Mouse (Mus musculus) CD4-positive, CD25-positive, alpha-beta regulatory T cell (primary cell): Measurements from ENCODE around the gene Nefh. TPM values are rescaled to one million over a fixed set of nuclear protein-coding genes. Genes with fewer than 3 reads are reported as not detected.

Experiments
- polyA plus RNA-seq: library from polyadenylated mRNA; unstranded; fragments of 100-300 nt; shearing (Covaris generic); gene quantifications from one replicate; pipeline ENCODE4 v1.2.1, GENCODE M21; 2017

Nefh gene
- polyA plus RNA-seq = 11.5 TPM

DNA sequence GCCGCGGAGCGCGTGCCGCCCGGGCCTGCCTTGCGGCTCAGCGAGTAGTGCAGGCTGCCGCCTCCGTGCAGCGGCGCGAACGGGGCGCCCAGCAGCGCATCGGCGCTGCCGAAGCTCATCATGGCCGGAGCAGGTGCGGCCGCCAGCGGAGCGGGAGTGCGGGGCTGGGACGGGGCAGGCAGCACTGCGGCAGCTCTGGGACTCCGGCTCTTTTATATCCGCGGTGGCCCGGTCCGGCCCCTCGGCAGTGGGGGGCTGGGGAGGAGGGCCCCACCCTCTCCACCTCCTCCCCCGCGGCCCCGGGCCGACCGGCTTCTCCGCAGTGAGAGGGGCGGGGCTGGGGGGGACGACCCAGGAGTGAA is at the start of gene Nefh:
TSS of gene Nefh (minus strand) at position 252 of the 362 bp plus-strand sequence.

DNA sequence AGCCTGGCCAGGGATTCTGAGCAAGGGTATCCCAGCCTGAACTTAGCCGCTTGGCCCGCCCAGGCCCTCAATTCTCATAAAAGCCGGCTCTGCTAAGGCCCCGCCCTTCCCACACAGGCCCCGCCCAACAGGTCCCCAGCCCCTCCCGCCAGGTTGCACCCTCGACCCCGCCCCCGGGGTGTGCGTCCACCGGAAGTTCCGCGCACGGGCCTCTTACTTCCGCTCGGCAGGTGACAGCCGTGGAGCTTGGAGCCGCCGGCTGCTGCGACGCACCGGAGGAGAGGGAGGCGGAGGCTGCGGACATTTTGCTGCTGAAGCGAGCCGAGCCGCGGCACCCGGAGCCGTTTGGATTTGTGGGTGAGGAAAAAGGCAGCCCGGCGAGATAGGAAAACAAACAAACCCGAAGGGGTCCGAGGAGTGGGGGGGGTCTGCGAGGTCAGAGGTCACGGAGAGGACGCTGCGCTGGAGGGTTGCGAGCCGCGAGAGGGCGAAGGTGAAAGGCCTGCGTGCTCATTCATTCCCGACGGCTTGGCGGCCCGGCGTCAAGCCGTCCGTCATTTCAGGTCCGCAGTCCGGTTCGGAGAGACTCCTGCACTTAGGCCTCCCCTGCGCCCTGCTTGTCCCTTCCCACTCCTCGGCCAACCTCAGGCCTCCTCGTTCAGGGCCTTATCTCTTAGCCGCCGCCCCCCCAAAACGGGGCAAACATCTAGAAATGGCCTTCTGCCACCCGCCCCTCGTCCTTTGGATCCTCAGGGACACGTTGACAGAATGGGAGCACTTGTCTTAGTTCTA is 39.0 kb upstream of the Nefh start, which contains the start of gene Ap1b1:
TSS of gene Ap1b1 (plus strand) at position 130 of the 792 bp plus-strand sequence.

DNA sequence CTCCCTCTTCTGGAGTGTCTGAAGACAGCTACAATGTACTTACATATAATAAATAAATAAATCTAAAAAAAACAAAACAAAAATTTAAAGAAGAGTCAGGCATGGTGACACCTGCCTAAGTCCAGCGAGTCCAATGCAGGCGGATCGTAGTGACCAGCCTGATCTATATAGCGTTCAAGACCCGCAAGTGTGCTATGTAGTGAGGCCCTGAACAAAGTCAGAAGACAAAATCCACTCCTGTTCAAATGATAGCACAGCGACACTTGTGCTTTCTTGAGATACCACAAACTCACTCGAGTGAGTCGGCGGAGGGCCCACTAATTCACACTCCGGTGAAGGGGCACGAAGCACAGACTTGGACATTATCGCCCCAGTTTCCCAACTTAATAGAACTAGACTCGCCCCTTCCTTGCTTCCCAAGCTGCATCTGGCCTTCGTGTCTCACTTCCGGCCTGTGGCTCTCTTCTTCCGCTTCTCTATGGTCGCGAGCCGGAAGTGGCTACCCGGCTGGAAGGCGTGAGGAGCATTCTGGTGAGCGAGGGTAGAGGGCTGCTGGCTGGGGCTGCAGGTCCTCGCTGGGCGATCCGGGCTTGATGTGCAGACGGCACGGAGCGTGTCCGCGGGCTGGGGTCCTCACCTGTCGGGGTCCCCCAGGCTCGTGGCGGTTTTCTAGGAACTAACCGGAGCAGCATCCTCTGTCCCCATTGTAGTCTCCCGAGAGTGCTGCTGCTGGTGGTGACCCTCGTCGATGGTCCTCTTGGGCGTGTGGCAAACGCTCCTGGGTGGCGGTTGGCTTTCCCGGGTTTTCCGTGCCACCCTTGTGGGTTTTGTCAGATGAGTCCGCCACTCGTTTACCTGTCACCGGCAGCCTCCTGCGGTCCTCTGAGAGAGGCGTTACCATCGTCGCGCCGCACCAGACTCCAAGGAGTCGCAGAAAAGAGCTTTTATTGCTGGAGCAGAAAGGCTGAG is 52.7 kb downstream of the Nefh start, which contains the start of gene Thoc5:
TSS of gene Thoc5 (plus strand) at position 473 of the 969 bp plus-strand sequence.

Other genes starting within 250 kb of the Nefh start
- 349 TPM for gene Uqcr10, start 243.7 kb downstream of the Nefh start, polyA plus RNA-seq
- 107 TPM for gene Zmat5, start 243.4 kb downstream of the Nefh start, polyA plus RNA-seq
- gene Cabp7, start 201.3 kb downstream of the Nefh start, polyA plus RNA-seq = not detected
- gene Nf2, start 98.5 kb downstream of the Nefh start, polyA plus RNA-seq = 35.1 TPM
- gene Nipsnap1, start 74.1 kb downstream of the Nefh start, polyA plus RNA-seq = 38.4 TPM
- 55.4 TPM for gene Thoc5, start 52.7 kb downstream of the Nefh start, polyA plus RNA-seq
- 99.1 TPM for gene Ap1b1, start 38.8 kb upstream of the Nefh start, polyA plus RNA-seq
- gene Rasl10a, start 110.1 kb upstream of the Nefh start, polyA plus RNA-seq = 0.16 TPM
- 4.7 TPM for gene Gas2l1, start 117.3 kb upstream of the Nefh start, polyA plus RNA-seq
- gene Rhbdd3, start 150.9 kb upstream of the Nefh start, polyA plus RNA-seq = 6.4 TPM
- 762 TPM for gene Ewsr1, start 151.2 kb upstream of the Nefh start, polyA plus RNA-seq
- gene Emid1, start 204.2 kb upstream of the Nefh start, polyA plus RNA-seq = 5.1 TPM